Mouse (Mus musculus) c-Kit-positive CD71-positive TER-119-positive erythroid progenitor cells, embryonic 14.5 days (primary cell): ENCODE data around the gene 4933425L06Rik.

Experiments
- DNase-seq: peaks from one replicate; pipeline ENCODE4 v3.0.0-alpha.2; 2013; ENCODE audit warnings: low spot score

Gene 4933425L06Rik

GRCm38 (mm10) chr13:105134397-105134796 lies 52.5 kb downstream of the 4933425L06Rik start:
- no peak for DNase-seq

- no peak for DNase-seq
These were observed 58.0 kb downstream of the 4933425L06Rik start for GRCm38 (mm10) chr13:105139881-105140280.

GRCm38 (mm10) chr13:105146827-105147226 lies 64.9 kb downstream of the 4933425L06Rik start:
- no peak for DNase-seq

- no peak for DNase-seq
These were observed 66.0 kb downstream of the 4933425L06Rik start for GRCm38 (mm10) chr13:105147795-105148418.

GRCm38 (mm10) chr13:105150006-105150405 lies 68.1 kb downstream of the 4933425L06Rik start:
- no peak for DNase-seq

- DNase-seq = no peak
These were observed 72.0 kb downstream of the 4933425L06Rik start for GRCm38 (mm10) chr13:105153955-105154354.

- DNase-seq = no peak
These were observed 83.5 kb downstream of the 4933425L06Rik start for GRCm38 (mm10) chr13:105165441-105165840.
